Mouse (Mus musculus): ENCODE results near the gene Tspan11. TPM values are rescaled to one million over a fixed set of nuclear protein-coding genes. Genes with fewer than 3 reads are reported as not detected.

The Tspan11 gene
- total RNA-seq, 1 experiment from 2014 or later = not detected

DNA sequence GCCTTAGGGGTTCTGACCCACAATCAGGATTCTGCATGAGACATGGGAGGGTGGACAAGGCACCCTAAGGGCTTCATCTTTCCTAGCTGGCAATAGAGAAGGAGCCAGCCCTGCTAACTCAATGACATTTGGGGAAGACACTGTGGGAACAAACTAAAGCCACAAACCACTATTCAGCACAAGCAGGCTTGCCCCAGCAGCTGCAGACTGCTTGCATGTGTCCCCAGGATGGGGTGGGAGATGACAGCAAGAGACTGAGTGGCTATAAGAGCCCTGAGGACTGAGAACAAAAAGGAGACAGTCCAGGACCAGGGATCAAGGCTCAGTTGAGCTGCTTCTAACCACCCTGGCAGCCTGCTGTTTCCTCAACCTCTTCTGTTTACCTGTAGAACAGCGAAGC lies 114.2 kb downstream of the Tspan11 start:
- ATAC-seq (replicated peaks in 1 of 2; ENCODE audit: insufficient read depth in 1 of 2, low FRiP score in 2 of 2, low TSS enrichment in 1 of 2, low read depth in 1 of 2, poor library complexity in 2 of 2, severe bottlenecking in 2 of 2) = peak in 1 of 2 experiments; percentile 83; a peak in 2 of 4 replicates

DNA sequence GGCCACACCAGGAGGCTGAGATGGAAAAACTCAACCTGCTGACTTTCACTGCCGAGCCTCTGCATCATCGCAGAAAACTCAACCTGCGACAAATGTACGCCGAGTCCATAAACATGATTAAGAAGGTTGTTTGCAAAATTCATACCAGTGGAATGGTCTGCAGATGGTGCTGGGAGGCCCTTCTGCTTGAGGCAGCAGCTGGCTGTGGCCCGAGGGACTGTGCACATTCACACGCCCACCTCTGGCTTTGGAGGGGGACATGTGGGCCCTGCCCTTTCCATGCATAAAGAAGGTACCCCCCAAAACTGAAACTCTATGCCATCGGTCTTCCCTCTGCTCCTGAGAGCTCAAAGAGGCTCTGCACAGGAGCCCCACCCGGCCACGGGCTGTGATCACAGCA lies 114.7 kb downstream of the Tspan11 start:
- no peak for ATAC-seq (replicated peaks in 1 of 2; ENCODE audit: insufficient read depth in 1 of 2, low FRiP score in 2 of 2, low TSS enrichment in 1 of 2, low read depth in 1 of 2, poor library complexity in 2 of 2, severe bottlenecking in 2 of 2)

DNA sequence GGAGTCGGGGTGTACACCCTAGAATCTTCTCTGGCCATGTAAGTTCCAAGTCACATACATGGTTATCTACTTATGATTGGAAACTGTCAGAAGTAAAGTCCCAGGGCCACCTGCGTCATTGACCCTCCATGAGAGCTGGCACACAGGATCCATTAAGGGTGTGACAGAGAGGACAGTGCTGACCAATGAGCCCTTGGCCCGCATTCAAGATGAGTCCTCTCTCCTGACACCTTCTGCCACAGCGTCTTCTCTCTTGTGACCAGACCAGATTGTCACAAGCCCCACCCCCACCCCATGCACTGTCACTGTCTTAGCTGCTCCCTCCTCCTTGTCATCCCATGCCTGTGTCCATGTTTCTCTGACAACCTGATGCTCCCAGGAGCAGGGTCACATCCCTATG lies 115.3 kb downstream of the Tspan11 start:
- no peak for ATAC-seq (replicated peaks in 1 of 2; ENCODE audit: insufficient read depth in 1 of 2, low FRiP score in 2 of 2, low TSS enrichment in 1 of 2, low read depth in 1 of 2, poor library complexity in 2 of 2, severe bottlenecking in 2 of 2)

DNA sequence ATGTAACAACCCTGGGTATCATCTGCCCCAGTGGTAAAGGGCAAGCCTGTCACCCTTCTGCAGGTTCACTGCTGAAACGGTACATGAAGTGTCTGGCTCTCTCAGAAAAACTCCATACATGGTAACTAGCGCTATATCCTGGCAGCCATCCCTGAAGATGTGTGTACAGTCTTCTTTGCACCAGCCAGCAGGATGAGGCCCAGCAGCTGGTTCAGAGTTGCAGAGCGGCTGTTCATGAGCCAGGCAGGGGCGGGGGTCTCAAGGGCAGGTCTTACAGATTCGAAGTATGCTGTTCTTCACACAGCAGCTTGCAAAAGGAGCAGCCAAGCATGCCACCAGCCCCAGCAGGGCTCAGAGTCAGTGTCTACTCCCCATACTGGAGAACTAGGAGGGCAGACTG lies 116.2 kb downstream of the Tspan11 start:
- no peak for ATAC-seq (replicated peaks in 1 of 2; ENCODE audit: insufficient read depth in 1 of 2, low FRiP score in 2 of 2, low TSS enrichment in 1 of 2, low read depth in 1 of 2, poor library complexity in 2 of 2, severe bottlenecking in 2 of 2)

Other genes starting within 250 kb of the Tspan11 start
- gene Prmt8, start 118.1 kb upstream of the Tspan11 start, total RNA-seq (2017) = not detected in 2 replicates